Mouse (Mus musculus) mouse embryonic stem cell (cell line): ENCODE results near the gene Tcea3.

Source experiments
- in situ Hi-C, 2 experiments: fragments of 300-500 bp; cut with MboI; formaldehyde crosslinking; loops; 1 replicate in 1 of 2; 3 replicates in 1 of 2; pipeline ENCODE4 v1.14.3; 2019 to 2020; ENCODE audit warnings: low sequenced_read_pairs in 2 of 2, low pct_unique_long_range_greater_than_20kb in 1 of 2, mixed read lengths in 1 of 2; ENCODE audit not compliant: unreplicated experiment in 1 of 2

Tcea3 gene

DNA sequence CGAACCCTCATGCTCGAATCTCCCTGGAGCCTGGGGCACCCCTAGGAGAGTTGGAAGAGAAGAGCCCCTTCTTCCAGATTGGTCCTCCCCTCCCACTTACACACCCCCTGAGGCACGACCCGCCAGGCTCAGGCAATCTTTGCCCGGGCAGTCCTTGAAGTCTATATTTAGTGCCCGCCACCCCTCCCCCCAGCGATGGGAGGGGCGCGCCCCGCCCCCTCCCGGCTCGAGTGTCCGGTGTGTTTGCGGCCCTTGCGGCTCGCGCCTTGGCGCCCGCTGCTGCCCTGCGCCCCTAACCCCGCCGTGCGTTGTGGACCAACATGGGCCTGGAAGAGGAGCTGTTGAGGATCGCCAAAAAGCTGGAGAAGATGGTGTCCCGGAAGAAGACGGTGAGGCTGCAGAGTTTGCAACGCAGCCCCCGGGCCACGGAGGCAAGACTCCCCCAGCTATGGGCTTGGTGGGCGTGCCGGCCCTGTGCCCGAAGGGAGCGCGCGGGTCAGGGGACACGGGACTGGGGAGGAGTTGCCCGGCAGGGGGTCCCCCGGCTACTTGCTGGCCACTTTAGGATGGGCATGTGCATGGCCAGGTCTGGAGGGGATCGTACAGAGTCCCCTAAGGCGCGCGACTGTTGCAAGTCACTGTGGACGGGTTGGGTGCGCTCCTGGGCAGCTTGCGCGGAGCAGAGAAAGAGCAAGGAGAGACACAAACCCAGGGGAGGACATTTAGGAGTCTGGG is at the start of gene Tcea3:
TSS of gene Tcea3 (plus strand) at position 1 of the 735 bp plus-strand sequence.
- in situ Hi-C loops = loop anchor here in 1 of 2 experiments (25.0 kb wide), 1 partner anchor 364 kb away; the partner anchor contains the start of genes Kdm1a, Lactbl1 and Tex46

GRCm38 (mm10) chr4:136198846-136199245 is 48.7 kb upstream of the Tcea3 start:
- in situ Hi-C loops = no loop called here

DNA sequence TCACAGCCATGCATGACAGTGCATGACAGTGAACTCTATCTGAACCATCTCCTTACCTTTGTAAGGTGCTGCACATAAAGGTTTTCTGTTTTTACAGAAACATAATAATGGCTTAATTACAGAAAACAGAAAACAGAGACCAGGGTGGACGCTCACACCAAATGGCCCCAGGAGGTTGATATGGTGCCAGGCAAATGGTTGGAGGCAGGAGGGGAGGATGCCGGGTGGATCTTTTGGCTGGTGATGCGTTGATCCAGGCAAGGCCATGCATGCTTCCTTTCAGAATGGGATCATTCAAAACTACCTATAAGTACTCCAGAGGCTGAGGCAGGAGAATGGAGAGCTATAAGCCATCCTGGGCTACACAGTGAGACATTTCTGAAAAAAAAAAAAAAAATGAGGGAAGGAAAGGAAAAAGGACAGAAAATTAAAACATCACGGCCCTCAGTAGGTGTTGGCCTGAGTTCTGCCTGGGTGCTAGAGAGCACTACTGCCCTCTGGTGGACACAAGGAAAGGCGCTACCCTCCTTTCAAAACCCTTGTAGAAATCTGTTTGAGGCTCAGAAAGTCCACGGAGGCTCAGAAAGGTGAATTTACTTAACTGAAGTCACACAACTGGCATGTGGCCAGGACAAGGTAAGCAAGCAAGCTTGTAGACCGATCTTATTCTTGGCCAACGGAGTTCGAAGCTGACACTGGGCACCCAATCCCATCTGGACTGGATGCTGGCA is 47.8 kb upstream of the Tcea3 start:
- in situ Hi-C loops = loop anchor here in 1 of 2 experiments (5.0 kb wide), 1 partner anchor 43 kb away; no protein-coding TSS in a partner anchor

DNA sequence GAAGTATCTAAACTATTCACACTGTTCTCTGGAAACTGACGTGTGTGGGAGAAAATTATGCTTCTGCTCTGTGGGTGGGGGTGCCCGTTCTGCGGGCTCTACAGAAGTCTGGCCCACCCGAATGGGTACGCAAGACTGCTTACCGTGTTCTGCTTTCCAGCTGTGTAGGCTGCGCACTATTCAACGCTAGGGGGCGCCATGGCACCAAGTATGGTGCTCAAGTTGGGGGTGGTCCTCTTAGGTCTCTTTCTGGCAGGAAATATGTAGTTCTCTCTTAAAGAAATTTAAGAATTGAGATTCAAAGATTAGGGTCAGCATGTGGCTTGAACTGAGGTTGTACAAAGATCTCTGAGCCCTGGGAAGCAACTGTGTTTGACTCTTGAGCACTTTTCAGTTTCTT is 45.0 kb upstream of the Tcea3 start:
- in situ Hi-C loops = loop anchor here in 1 of 2 experiments (5.0 kb wide), 1 partner anchor 40 kb away; no protein-coding TSS in a partner anchor

DNA sequence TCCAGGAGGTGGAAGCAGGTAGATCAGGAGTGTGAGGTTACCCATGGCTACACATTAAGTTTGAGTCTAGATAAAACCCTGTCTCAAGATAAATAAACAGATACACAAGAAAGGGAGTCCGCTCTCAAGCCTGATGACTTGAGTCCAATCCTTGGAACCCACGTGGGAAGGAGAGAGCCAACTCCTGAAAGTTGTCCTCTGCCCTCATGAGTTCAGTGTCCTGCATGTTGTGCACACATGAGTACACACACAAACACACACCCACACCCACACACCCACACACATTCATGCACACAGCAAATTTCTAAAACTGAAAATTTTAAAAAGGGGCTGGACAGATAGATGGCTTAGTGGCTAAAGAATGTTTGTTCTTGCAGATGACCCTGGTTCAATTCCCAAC is 42.8 kb upstream of the Tcea3 start:
- in situ Hi-C loops = loop anchor here in 1 of 2 experiments (5.0 kb wide), 1 partner anchor 38 kb away; no protein-coding TSS in a partner anchor

- in situ Hi-C loops = no loop called here
These were observed 41.3 kb upstream of the Tcea3 start, which contains the start of gene Asap3 for GRCm38 (mm10) chr4:136206033-136206893. Asap3 (plus strand) TSS chr4:136206365.

DNA sequence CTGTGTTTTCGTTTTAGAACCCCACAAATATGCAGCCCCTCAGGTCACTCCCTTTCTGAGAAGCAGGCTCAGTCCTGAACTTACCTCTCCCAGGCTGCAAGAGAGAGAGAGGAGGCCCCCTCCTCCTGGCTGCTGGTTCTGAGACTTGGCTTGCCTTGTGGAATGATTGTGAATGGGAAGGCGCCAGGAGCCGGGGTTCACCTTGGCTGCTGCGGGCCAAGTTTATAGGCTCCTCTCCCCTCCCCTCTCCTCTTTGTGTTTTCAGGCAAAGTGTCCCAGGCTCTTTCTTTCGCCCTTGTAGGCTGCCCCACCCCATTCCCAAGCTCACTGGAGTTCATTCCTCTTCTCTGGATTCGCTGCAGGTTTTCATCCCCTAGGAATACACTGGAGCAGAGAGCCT is 40.6 kb upstream of the Tcea3 start:
- in situ Hi-C loops = no loop called here

- in situ Hi-C loops = no loop called here
These were observed 36.6 kb upstream of the Tcea3 start for GRCm38 (mm10) chr4:136210931-136211330.

DNA sequence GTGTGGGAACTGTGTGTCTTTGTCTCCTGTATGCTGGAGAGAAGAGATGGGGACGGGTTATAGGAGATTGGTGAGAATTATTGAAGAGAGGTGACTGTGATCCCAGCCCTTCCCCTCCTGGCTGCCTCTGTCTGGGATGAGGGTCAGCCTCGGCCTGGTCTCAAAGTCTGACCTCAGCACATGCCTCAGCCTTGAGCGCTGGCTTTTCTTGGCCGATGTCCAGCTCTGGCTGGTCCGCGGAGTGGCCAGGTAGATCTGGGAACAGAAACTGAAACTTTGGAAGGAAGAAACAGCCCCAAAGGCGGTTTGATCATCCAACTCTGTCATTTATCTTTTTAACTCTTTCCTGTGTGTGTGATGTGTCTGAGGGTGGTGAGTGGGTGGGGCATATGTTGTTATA is 33.9 kb upstream of the Tcea3 start:
- in situ Hi-C loops = no loop called here

GRCm38 (mm10) chr4:136214828-136215227 is 32.7 kb upstream of the Tcea3 start:
- in situ Hi-C loops = no loop called here

DNA sequence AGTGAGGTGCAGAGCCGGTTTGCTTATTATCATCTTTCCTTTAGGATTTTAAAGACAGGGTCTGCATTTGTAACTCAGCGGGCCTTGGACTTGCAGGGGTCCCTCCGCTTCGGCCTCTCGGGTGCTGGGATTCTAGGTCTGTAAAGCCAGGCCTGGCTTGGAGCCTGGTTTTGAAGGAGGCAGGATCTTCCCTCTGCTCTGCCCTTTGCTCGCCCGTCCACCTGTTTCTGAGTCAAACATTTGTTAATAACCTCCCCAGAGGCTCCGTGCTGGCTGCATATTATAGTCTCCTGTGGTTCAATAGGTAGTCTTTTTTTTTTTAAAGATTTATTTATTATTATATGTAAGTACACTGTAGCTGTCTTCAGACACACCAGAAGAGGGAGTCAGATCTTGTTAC is 32.0 kb upstream of the Tcea3 start:
- in situ Hi-C loops = no loop called here

DNA sequence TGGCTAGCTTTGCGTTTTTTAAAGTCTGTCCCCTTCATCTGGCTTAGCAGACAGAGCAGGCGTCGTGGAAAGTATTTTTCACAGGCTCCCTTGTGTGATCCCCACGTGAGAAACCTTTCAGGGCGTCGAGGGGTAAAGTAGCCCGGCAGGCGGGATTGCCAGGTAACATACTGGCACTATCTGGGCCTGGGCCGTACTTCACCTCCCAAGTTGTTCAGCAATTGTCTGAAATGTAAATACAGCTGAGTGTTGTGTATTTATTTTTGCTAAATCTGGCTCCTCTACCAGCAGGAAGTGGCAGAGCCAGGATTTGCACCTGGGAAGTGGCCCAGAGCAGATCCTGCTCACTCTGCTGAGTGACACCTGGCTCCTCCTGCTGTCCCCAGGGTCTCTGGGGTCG is 30.5 kb upstream of the Tcea3 start:
- in situ Hi-C loops = no loop called here

DNA sequence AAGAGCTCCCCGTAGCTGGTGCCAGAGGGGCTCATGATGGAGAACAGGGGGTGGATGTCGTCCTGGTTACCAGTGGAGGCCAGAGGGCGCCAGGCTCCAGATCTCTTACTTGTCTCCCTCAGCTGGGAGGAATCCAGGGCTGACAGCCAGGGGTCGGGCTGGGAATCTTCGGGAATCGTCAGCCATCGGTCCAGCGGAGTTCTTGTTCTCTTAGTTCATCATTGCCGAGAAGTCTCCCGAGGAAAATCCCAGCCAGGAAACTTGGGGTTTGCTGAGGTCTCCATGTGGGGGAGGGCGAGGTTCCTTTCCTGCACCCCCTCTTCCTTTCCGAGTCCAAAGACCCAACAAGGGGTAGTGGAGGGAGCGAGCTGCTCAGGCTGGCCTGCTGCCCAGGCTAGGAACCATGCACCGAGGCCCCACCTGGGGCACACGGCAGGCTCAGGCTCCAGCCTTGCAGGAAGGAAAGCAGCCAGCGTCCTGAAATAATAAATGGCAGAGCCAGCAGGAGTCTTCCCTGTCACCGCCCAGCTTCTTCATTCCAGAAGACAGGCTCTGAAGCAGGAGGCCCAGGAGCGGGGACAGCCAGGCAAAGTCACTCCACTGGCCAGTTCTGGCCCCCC is 28.8 kb upstream of the Tcea3 start:
- in situ Hi-C loops = no loop called here

DNA sequence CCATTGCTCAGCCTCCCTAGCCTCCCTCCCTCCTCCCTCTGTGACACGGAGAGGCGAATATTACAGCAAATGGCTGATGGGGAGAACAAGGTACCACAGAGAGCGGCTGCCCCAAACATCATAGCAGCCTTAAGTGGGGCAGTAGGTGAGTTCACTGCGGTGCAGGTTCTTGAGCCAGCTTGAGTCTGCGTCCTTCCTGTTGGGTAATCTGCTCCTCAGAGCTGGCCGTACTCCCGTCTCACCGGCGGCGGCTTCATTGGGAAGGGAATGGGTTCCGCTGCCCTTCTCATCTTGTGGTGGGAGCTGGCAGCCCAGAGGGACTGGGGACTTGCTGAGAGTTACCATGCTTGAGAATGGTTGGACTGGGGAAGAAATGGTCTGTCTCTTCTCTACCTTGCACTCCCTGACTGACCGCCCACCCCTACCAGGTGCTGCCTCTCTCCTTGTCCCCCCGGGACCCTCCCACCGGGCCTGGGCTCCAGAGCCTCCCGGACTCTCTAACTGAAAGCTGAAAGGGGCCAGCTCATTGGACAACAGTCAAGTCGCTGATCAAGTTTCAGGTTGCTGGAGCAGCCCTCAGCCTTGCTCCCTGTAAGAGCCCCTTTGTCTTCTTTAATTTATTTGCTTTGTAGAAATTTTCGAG is 27.3 kb upstream of the Tcea3 start:
- in situ Hi-C loops = no loop called here

GRCm38 (mm10) chr4:136223549-136224239 is 23.8 kb upstream of the Tcea3 start:
- in situ Hi-C loops = no loop called here

GRCm38 (mm10) chr4:136224240-136224559 is 23.3 kb upstream of the Tcea3 start:
- in situ Hi-C loops = no loop called here

DNA sequence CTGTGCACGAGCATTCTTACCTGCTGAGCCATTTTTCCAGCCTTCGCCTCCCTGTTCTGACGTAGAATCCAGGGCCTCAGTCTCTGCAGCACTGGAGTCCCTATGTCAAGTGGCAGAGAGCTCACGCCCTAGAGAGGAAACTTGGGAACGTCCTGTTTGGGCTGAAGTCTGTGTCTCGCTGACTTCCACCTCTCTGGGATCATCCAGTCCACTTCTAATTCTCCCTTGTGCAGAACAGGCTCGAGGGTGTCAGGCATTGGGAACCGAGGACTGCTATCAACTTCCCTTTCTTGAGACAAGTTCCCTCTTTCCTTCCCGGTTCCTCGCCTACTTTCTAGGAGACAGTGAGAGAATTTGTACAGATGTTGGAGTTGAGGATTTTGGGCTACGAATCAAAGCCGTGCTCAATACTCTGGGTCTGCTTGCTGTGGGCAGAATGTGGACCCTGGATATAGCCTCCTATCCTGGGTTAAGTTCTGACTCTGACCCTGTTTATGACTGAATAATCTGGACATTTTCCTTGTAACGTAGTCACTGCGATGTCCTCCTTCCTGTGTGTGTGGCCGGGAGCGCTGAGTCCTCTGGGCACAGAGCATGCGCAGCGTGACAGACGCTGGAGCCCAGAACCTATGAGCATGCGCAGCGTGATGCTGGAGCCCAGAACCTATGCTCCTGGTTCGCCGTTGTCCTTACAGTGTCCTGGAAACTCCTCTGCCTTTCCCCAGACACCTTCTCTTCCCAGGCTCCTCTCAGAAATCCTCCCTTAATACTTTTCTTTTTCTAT is 22.7 kb upstream of the Tcea3 start:
- in situ Hi-C loops = loop anchor here in 1 of 2 experiments (25.0 kb wide), 1 partner anchor 387 kb away; the partner anchor contains the start of genes Kdm1a, Lactbl1 and Tex46
